Mouse (Mus musculus) urinary bladder, adult 2 months (tissue): ENCODE results near the gene Fzd1. TPM values are rescaled to one million over a fixed set of nuclear protein-coding genes. Genes with fewer than 3 reads are reported as not detected.

Experiments used
- DNase-seq: peaks from one replicate; pipeline ENCODE4 v3.0.0; 2022; ENCODE audit warnings: low spot score
- polyA plus RNA-seq: library from polyadenylated mRNA; depleted of rRNA; stranded (reverse); fragments of >200 nt; gene quantifications from 2 replicates; pipeline ENCODE4 v1.2.3, GENCODE M21; 2012; rRNA removed

The Fzd1 gene
- polyA plus RNA-seq, result 90.8 and 102 TPM in 2 replicates

GRCm38 (mm10) chr5:4757902-4758301 lies at the start of gene Fzd1:
TSS of gene Fzd1 (minus strand) at chr5:4758035.
- peak; percentile 89 for DNase-seq

GRCm38 (mm10) chr5:4805228-4805627 lies 47.4 kb upstream of the Fzd1 start:
- no peak for DNase-seq

GRCm38 (mm10) chr5:4803708-4804107 lies 45.9 kb upstream of the Fzd1 start:
- no peak for DNase-seq

- DNase-seq, result no peak
Observed at GRCm38 (mm10) chr5:4801971-4802370, 44.1 kb upstream of the Fzd1 start.

GRCm38 (mm10) chr5:4801096-4801850 lies 43.4 kb upstream of the Fzd1 start:
- DNase-seq, result no peak

- DNase-seq, result no peak
Observed at GRCm38 (mm10) chr5:4791219-4791618, 33.4 kb upstream of the Fzd1 start.

GRCm38 (mm10) chr5:4790265-4790664 lies 32.4 kb upstream of the Fzd1 start:
- DNase-seq, result no peak

GRCm38 (mm10) chr5:4788484-4788883 lies 30.6 kb upstream of the Fzd1 start:
- DNase-seq, result no peak

- DNase-seq, result no peak
Observed at GRCm38 (mm10) chr5:4786816-4787215, 29.0 kb upstream of the Fzd1 start.

GRCm38 (mm10) chr5:4778274-4778673 lies 20.4 kb upstream of the Fzd1 start:
- no peak for DNase-seq

- no peak for DNase-seq
Observed at GRCm38 (mm10) chr5:4776495-4776894, 18.7 kb upstream of the Fzd1 start.

- DNase-seq, result no peak
Observed at GRCm38 (mm10) chr5:4773090-4773772, 15.4 kb upstream of the Fzd1 start.

- no peak for DNase-seq
Observed at GRCm38 (mm10) chr5:4770609-4771008, 12.8 kb upstream of the Fzd1 start.

- no peak for DNase-seq
Observed at GRCm38 (mm10) chr5:4767896-4768295, 10.1 kb upstream of the Fzd1 start.

GRCm38 (mm10) chr5:4766719-4767118 lies 8.9 kb upstream of the Fzd1 start:
- no peak for DNase-seq

GRCm38 (mm10) chr5:4761891-4762290 lies 4.1 kb upstream of the Fzd1 start:
- DNase-seq, result no peak

- DNase-seq, result no peak
Observed at GRCm38 (mm10) chr5:4758331-4759080, 671 bp upstream of the Fzd1 start.

- peak; percentile 64 for DNase-seq
Observed at GRCm38 (mm10) chr5:4756871-4757711, 744 bp downstream of the Fzd1 start.

- peak; percentile 29 for DNase-seq
Observed at GRCm38 (mm10) chr5:4756001-4756681, 1.7 kb downstream of the Fzd1 start.

- DNase-seq, result no peak
Observed at GRCm38 (mm10) chr5:4755326-4755725, 2.5 kb downstream of the Fzd1 start.

GRCm38 (mm10) chr5:4754701-4755281 lies 3.0 kb downstream of the Fzd1 start:
- no peak for DNase-seq
